Mouse (Mus musculus): ENCODE data around the gene Mecom.

- TF ChIP-seq GATA1 (IDR thresholded peaks at IDR 0.05; ENCODE audit: borderline replicate concordance, low read length), result no peak
- no peak for TF ChIP-seq FLI1 (IDR thresholded peaks at IDR 0.05; ENCODE audit: low read length)
Measured at GRCm38 (mm10) chr3:30011712-30012111, 536.1 kb downstream of the Mecom start.
